Mouse (Mus musculus) large intestine, adult 2 months (tissue): ENCODE data around the gene Abcg1. TPM values are rescaled to one million over a fixed set of nuclear protein-coding genes. Genes with fewer than 3 reads are reported as not detected.

Experiments used
- DNase-seq: peaks from one replicate; pipeline ENCODE4 v3.0.0-alpha.2; 2012; ENCODE audit warnings: low read depth, low spot score
- WGBS: fragments of 180-500 bp; shearing (Covaris S2); methylation state at CpG from one replicate; pipeline ENCODE4 v1.1.7; 2018; 5-methylcytosine and 5-hydroxymethylcytosine counted together
- polyA plus RNA-seq: library from polyadenylated mRNA; depleted of rRNA; stranded (reverse); fragments of >200 nt; gene quantifications from 2 replicates; pipeline ENCODE4 v1.2.3, GENCODE M21; 2012

The Abcg1 gene
- polyA plus RNA-seq, 1 experiment, result 3.2 TPM

- DNase-seq, result no peak
- 73% methylated on average over 3 of the region's 3 CpGs for WGBS
These were observed 17.2 kb downstream of the Abcg1 start for GRCm38 (mm10) chr17:31074666-31075065.

- DNase-seq, result no peak
These were observed 18.0 kb downstream of the Abcg1 start for GRCm38 (mm10) chr17:31075471-31075870.

GRCm38 (mm10) chr17:31077561-31077960 is 20.1 kb downstream of the Abcg1 start:
- DNase-seq, result no peak
- 26% methylated on average over 5 of the region's 5 CpGs for WGBS

More at GRCm38 (mm10) chr17:31075471-31075870, 18.0 kb downstream of the Abcg1 start:
- WGBS, result 50% methylated on average over 5 of the region's 5 CpGs

- no peak for DNase-seq
- 84% methylated on average over 11 of the region's 11 CpGs for WGBS
These were observed 21.1 kb downstream of the Abcg1 start for GRCm38 (mm10) chr17:31078581-31078980.

- DNase-seq, result no peak
- WGBS, result 64% methylated on average over 12 of the region's 12 CpGs
These were observed 21.8 kb downstream of the Abcg1 start for GRCm38 (mm10) chr17:31079078-31079840.

- WGBS, result 76% methylated on average over 4 of the region's 4 CpGs
- DNase-seq, result no peak
These were observed 25.0 kb downstream of the Abcg1 start for GRCm38 (mm10) chr17:31082296-31083078.

- DNase-seq, result no peak
- 90% methylated on average over 3 of the region's 3 CpGs for WGBS
These were observed 28.0 kb downstream of the Abcg1 start for GRCm38 (mm10) chr17:31085519-31085918.

GRCm38 (mm10) chr17:31086196-31086595 is 28.7 kb downstream of the Abcg1 start:
- WGBS, result 90% methylated on average over 7 of the region's 7 CpGs
- DNase-seq, result no peak

- 64% methylated on average over 5 of the region's 5 CpGs for WGBS
- DNase-seq, result no peak
These were observed 31.2 kb downstream of the Abcg1 start for GRCm38 (mm10) chr17:31088711-31089110.

- no peak for DNase-seq
- 69% methylated on average over 8 of the region's 8 CpGs for WGBS
These were observed 32.4 kb downstream of the Abcg1 start for GRCm38 (mm10) chr17:31089848-31090247.

- DNase-seq, result no peak
- 60% methylated on average over 13 of the region's 13 CpGs for WGBS
These were observed 33.7 kb downstream of the Abcg1 start for GRCm38 (mm10) chr17:31091023-31091735.

GRCm38 (mm10) chr17:31094781-31095180 is 37.3 kb downstream of the Abcg1 start:
- WGBS, result 60% methylated on average over 5 of the region's 5 CpGs
- DNase-seq, result no peak

- no peak for DNase-seq
- WGBS, result 80% methylated on average over 7 of the region's 7 CpGs
These were observed 38.1 kb downstream of the Abcg1 start for GRCm38 (mm10) chr17:31095570-31095969.

GRCm38 (mm10) chr17:31096893-31097292 is 39.4 kb downstream of the Abcg1 start:
- no peak for DNase-seq
- 96% methylated on average over 2 of the region's 2 CpGs for WGBS

GRCm38 (mm10) chr17:31098788-31099187 is 41.3 kb downstream of the Abcg1 start:
- no peak for DNase-seq
- WGBS, result 71% methylated on average over 5 of the region's 5 CpGs

- DNase-seq, result no peak
- 86% methylated on average over 8 of the region's 8 CpGs for WGBS
These were observed 45.6 kb downstream of the Abcg1 start for GRCm38 (mm10) chr17:31103007-31103570.

GRCm38 (mm10) chr17:31103823-31104222 is 46.3 kb downstream of the Abcg1 start:
- 64% methylated on average over 8 of the region's 8 CpGs for WGBS
- DNase-seq, result no peak

- WGBS, result 67% methylated on average over 15 of the region's 15 CpGs
- no peak for DNase-seq
These were observed 50.9 kb downstream of the Abcg1 start for GRCm38 (mm10) chr17:31108388-31108787.

- 70% methylated on average over 9 of the region's 9 CpGs for WGBS
- no peak for DNase-seq
These were observed 55.8 kb downstream of the Abcg1 start for GRCm38 (mm10) chr17:31113191-31113856.
